Mouse (Mus musculus): ENCODE measurements around the gene Lmo1.

DNA sequence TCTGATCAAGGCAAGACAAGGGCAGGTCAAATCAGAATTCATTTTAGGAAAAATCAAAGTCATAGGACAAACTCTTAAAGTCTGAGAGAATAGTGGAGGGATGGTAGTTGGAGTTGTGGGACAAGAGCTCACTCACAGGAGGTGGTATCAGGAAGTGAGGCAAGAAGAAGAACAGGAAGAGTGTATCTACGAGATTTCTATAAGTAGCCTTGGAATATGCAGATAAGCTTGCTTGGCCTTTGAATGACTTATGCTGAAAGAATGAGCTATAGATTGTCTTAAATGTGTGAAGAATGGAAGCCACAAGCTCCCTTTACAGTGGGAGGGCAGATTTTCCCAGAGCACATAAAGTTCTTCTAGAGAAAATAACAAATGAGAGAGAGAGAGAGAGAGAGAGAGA lies 70.1 kb downstream of the Lmo1 start:
- no peak for TF ChIP-seq CTCF (IDR thresholded peaks at IDR 0.05; ENCODE audit: control insufficient read depth, insufficient read depth, low read length)
- TF ChIP-seq POLR2A (IDR thresholded peaks at IDR 0.05; ENCODE audit: borderline replicate concordance, control insufficient read depth, low read depth, low read length) = no peak
